Mouse (Mus musculus): ENCODE data around the gene Sypl. TPM values are rescaled to one million over a fixed set of nuclear protein-coding genes. Genes with fewer than 3 reads are reported as not detected.

Gene Sypl
- polyA plus RNA-seq (2017; shearing (Covaris generic)), result 10 to 100 TPM; 69.7 to 85.3 TPM

DNA sequence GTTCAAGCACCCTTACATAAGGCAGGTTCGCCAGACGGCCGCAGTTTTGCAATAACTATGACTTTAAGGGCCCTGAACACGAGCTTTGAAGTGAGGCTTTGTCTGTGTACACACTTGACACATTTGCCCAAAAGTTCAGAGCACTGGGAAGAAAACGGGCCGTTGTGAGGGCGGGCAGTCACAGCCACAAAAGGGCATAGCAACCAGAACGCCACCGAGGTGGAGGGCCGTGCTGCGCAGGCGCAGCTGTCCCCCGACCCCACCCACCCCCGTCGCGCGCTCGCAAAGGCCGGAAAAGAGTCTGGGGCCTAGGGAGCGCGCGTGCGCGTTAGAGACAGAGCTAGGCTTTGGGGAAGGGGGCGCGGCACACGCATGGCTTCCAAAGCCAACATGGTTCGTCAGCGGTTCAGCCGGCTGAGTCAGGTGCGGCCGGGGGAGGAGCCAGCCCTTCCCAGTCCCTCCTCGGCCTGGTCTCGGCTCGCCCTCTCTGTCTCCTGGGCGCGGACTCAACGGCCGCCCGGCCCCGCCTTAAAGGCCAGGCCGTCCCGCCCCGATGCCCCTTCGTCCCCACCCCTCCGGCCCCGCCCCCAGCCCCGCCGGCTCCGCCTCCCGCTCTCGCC, at the start of gene Sypl:
TSS of gene Sypl (plus strand) at position 296 of the 620 bp plus-strand sequence.
- ATAC-seq, result peak; percentile 68

DNA sequence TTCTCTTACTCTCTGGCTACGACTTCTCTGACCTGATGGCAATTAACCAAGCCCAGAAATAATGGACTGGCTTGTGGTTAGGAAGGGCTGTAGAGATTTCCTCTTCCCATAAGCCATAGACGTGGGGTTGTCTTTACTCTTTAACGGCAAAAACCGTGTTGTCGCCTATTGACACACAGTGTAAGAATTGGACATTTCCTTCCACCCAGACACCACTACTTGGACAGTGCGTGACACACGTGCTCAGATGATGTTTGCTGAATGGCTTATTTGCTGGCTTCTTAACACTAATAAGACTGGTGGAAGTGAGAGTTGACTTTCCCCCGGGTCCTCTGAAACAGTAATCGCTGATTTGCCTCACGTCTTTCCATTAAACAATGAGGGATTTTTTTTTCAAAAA, 44.0 kb upstream of the Sypl start:
- ATAC-seq, result no peak

DNA sequence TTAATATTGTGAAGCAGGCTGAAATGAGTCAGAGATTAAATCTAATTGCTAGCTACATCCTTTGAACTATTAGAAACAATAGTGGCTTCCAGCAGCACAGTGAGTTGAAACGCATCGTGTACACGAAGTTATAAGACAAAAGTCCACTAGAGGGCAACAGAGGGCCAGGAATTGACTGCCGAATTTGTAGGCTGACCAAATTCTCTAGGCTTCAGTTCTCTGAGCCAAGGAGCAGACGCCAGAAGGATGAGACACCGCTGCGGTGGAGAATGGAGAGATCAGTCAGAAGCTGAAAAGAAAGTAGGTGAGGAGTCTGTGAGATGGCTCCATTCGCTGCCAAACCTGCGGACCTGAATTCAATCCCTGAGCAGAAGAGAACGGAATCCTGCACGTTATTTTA, 43.6 kb upstream of the Sypl start:
- ATAC-seq, result peak; percentile 87

DNA sequence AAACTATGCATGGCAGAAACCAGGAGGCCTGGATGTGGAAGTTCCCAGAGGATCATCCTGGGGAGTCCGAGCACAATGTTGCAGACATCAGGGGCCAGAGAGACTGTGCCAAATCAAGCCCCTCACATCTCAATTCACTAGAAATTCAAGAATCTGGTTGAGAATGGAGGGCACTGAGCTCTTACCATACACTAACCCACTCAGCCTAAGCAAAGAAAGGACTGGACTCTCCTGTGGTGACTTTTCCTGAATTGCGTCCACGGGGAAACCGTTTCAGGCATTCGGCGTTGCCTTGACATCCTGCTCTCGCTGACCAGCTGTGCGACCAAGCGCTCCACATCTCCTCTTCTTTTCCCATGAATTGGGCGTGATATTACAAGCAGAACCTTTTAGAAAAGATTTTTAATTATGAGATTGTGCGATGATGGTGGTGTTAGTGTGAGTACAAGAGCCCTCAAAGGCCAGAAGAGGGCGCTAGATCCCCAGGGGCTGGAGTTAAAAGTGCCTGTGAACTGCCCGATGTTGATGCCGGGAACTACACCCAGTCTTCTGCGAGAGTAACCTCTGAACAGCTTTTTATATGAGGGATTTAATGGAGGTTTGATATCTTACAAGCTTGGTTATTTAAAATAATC, 43.0 kb upstream of the Sypl start:
- peak; percentile 53 for ATAC-seq

DNA sequence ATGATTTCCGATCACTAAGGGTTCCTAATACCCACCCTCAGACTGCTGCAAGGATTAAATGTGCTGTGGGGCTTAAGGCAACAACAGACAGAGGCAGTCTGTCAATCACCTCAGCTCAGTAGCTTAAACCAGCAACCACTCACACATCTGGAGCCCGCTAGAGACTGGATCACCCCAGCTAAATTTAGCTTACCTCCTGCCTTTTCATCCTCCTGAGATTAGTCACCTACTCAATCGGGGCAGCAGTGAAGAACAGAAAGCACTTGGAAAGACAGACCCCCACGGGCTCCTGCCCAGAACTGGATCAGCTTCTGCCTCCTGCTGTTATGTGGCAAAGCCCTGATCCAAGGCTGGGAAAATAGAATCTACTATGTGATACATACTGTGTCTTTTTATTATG, 42.1 kb upstream of the Sypl start:
- no peak for ATAC-seq

DNA sequence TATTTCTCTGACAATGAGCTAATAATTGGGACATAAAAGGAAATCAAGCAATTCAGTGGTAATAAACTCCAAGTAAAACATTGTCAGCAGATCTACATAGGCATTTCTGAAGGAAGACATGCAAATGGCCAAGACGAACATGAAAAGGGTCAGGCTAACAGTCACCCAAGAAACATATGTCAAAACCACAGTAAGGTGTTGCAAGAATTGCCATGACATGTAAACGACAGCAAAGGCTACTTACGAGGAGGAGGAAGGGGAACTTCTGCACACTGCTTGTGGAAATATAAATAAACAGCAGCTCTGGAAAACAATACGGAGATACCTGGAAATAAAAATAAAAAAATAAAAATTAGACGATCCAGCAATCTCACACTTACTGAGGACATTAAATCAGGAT, 40.9 kb upstream of the Sypl start:
- no peak for ATAC-seq

DNA sequence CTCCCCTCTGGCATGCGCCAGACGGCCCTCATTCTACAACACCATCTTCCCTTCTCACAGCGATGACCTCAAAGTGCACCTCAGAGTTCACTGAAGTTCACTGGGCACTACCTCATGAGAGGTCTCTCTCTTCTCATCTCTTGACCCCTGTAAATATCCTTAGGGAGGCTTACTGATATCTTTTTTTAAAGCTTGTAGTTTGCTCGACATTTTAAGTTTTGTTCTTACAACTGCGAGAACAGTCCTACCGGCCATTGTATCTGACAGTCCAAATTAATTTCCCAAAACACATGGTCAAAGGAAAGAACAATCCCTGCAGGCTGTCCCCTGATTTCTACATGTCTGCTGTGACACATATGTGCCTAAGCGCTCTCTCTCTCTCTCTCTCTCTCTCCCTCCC, 35.0 kb upstream of the Sypl start:
- no peak for ATAC-seq

DNA sequence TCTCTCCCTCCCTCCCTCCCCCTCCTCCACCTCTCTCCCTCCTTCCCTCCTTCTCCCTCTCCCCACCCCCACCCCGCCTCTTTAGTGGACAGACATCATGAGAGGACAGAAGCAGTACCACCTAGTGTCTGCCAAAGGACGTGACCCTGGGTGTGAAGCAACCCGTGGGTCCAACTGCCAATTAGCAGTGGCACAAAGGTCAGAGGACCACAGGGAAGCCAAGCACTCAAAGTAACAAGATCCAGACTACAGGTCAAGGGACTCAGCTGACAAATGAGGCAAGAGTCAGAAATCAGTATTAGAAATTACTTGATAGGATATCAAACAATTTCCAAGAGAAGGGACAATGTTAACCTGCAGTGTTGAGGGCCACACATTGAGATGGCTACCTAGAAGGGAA, 34.6 kb upstream of the Sypl start:
- ATAC-seq, result no peak

DNA sequence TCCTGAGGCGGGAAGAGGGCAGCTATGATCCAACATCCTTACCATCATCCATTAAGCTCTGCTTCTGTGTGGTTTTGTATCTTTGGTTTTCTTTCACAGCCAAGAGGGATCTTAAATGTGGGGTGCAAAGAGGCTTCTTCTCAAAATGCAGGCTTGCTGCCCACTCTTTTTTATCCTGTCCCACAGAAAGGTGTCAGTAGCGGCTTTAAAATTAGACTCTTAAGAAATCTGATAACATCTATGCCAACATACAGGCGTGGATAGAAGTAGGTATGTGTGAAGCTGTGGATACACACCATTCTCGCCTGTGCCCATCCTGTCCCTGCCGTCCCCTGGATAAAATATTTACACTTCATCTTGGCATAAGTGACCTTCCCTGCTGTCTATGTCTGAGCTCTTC, 34.2 kb upstream of the Sypl start:
- ATAC-seq, result no peak

DNA sequence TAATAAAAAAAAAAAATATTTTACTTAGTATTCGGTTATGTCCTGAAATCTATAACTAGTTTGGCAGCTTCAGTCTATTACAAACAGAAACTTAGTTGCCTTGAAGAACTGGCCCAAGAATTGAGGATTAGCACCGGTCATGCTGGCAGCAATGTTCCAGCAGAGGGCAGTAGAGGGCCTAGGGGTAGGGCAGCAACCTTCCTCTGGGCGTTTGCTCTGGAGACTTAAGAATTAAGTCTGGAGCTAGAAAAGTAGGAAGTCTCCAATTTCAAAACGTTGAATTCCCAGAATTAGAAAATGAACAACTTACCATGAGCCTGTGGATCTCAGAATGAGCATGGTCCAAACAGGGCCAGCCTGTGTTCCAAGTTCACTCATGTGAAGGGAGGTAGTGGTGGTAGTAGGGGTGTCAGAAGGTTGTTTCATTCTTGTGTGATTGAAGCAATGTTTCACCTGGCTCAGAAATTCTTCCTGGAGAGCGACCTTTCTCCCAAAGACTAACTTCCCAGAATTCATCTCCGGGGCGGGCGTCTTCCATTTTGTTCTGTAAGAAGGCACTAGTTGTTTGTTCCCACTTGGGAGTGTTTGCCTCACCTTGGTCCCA, 33.4 kb upstream of the Sypl start:
- ATAC-seq, result peak; percentile 87

DNA sequence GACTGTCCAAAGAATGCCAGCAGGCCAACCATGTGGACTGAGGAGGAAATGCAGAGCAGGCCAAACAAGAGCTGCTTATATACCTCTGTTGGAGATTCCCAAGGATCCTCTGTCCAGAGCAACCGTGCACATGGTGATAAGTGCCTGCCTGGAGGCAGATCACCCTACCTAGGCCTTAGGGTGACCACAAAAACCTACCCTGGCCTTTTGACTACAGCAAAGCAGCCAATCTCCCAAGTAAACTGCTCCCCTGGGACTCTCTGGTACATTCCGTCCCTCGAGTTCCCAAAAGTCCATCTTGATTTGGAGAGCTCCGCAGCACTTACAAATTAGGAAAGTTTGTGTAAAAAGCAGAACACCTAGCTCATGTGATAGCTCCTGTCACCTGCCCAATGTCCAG, 32.6 kb upstream of the Sypl start:
- ATAC-seq, result no peak

DNA sequence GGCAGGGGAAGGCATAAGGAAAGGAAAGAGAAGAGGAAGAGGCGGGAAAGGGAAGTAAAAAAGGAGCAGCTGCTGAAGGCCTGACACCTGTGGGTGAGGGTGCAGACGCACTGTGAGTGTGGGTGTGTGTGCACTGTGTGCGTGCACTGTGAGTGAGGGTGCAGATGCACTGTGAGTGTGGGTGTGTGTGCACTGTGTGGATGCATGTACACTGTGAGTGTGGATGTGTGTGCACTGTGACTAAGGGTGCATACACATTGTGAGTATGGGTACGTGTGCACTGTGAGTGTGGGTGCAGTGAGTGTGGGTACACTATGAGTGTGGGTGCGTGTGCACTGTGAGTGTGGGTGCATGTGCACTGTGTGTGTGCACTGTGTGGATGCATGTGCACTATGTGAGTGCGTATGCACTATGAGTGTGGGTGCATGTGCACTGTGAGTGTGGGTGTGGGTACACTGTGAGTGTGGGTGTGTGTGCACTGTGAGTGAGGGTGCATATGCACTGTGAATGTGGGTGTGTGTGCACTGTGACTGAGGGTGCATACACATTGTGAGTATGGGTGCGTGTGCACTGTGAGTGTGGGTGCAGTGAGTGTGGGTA, 32.1 kb upstream of the Sypl start:
- no peak for ATAC-seq

DNA sequence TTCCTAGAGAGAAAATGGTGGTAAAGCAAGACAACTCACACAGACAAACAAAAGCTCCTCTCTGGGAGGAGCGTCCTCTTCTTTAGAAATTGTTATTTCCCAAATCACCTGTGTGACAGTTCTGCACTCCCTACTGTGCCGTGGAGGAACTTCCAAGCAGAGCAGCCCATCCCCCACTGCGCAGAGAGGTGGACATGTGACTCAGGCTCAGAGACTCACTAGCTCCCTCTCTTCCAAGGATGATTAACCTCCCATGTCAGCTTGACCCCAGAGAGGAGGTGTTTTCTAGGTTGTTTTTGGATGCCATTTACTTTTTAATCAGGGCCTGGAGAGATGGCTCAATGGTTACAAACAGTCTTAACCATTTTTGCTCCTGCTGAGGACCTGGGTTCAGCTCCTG, 29.4 kb upstream of the Sypl start:
- no peak for ATAC-seq

DNA sequence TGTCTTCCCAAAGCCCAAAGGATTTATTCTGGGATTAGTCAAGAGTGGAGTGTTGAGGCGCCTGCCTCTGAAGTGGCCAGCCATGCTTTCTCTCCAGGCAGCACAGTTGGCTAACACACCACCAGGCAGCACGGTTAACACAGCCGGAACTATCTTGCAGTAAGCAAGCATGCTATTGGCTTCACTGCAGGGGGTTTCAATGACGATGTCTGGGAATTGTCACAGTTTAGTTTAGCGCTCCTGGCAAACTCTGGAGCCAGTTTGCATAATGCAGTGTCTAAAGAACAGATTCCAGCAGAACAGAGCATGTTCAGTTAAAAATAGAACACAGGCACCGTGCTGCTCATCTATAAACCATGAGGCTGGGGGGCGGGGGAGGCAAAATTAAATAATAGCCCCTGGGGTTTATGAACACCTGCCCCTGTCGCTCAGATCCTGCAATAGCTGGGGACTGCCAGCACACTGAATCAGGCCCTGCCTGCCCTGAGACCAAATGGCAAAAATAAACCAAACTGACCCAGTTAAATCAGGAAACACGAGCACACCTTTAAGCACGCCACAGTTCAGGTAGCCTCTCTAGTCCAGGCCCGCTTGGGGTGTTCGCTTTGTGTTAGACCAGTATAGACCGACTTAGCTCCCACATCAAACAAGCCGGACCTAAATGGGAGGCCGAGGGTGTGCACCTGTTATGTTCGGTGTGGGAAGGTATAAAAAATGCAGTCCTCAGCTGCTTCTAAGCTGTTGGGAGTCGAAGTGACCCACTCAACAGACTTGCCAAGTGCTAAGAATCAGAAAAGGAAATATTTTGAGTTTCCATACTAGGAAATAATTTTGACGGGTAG, 27.1 kb upstream of the Sypl start:
- ATAC-seq, result no peak

DNA sequence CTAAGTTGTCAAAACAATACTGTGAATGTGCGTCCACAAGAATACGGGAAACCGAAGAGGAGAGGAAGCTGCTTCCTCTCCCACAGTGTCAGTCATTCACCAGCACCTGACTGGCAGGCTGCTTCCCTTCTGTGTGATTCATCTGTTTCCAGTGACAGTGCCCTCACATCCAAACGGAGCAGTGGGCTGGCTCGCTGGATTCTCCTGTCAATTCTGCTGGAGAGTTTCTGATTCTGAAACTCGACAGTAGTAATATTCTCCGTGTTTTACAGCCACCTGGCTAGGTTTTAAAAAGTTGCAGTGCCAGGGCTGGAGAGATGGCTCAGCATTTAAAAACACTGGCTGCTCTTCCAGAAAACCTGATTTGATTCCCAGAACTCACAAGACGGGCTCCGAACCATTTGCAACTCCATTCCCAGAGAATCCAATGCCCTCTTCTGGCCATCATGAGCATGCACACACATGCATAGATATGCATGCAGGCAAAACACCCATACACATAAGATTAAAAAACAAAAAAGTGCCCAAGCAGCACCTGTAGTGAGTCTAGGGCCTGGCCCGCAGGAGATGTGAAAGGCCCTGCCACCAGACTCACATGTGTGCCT, 26.4 kb upstream of the Sypl start:
- ATAC-seq, result no peak

DNA sequence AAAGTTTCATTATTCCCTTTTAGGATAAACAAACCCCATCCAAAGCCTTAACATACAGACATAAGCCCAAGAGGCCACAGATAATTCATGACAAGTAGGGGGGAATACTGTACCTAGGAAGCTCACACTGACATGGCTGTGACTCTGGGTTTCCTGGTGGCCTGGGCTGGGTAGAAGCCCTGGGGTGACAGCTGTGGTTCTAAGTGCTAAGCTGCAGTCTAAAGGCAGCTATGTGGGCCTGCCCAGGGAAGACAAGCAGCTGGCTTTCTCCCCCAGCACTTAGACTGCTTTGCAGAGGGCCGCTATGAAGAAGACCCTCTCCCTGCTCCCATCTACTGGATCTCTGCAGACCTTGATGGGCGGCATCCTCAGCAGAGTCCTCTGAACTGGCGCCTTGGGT, 25.5 kb upstream of the Sypl start:
- no peak for ATAC-seq

DNA sequence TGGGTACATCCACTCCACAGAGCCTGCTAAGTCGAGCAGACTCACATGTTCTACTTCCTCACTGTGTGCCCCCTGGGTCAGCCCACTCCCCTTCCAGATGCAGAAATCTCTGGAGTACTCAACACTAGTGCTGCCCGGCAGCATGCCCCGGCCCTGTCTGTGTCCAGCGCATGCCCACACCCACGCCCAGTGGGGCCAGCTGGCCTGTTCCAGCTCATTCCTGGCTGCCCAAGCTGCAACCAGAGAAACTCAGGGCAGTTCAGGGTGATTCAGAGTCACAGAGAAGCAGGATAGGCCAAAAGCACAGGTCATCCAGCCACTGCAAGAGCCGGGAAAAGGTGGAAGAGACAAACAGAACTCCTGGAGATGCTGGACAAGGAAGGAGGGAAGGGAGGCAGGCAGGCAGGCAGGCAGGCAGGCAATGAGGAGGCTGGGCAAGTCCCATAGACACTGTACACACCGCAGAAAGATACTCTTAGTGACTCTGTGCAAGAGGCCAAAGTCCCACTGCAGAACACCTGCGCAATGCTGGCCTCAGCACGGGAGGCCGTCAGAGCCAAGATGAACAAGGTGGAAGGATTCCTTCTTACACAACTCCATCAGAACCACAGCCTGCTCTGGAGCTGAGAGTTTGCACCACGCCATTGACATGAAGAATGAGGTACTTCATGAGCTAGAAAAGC, 23.7 kb upstream of the Sypl start:
- no peak for ATAC-seq

DNA sequence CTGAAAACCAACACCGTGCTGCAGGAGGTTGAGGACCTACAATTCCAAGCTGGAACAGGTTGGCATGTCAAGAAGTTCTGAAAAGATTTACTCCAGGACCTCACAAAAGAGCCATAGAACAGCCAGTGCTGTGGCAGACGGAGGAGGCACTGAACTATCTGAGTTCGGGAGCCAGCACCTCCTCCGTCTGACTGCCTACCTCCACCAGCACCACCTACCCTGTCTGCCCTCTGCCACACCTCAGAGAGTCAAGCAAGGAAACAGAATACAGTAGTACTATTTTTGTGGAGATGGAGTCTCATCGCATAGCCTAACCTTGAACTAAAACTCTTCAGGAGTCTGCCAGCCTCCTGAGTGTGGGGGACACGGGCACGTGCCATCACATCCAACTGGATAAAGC, 23.1 kb upstream of the Sypl start:
- ATAC-seq, result no peak

DNA sequence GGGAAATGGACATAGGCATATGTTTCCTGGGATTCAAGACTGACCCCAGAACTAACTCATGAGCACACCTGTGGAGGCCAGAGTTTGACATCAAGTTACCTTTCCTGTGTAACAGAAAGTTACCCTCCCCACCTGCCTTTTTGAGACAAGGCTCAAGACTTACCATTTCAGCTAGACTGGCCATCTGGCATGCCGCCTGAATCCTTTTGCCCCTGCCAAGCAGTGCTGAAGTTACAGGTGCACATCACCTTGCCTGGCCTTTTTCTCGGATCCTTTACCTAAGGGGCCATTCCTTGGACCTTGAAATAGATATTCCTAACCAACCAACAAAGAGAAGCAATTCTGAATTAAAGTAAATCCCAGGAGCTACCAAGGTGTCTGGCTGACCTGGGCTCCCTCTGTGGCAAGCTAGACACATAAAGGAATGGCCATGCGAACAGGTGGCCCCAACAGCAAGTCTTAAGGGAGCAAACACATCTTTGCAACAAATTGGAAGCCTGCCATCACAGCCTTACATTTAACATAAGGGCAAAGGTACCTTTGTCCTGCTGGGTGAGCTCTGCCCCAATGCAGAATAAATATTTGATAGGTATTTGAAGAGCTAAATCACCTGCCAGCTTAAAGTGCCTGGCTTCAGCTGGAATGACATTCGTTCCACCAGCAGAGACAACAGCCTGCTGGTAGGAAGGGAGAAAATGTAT, 17.3 kb upstream of the Sypl start:
- no peak for ATAC-seq

DNA sequence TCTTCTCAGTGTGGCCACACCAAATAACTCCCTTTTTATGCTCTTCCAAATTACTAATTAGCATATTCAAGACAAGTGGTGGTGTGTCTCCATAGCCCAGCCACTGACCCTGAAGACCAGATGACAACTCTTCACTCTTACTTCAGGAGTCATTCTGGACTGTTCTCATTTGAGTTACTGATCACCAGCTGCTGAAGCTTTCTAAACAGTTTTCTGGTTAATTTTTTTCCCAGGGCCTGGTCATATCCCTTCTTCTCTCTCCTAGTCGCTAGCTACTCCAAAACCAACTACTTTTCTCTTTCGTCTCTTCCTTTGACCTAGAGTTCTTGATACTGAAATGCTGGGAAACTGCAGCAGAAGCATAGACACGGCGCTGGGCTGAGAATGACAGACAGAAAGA, 12.6 kb upstream of the Sypl start:
- ATAC-seq, result no peak

DNA sequence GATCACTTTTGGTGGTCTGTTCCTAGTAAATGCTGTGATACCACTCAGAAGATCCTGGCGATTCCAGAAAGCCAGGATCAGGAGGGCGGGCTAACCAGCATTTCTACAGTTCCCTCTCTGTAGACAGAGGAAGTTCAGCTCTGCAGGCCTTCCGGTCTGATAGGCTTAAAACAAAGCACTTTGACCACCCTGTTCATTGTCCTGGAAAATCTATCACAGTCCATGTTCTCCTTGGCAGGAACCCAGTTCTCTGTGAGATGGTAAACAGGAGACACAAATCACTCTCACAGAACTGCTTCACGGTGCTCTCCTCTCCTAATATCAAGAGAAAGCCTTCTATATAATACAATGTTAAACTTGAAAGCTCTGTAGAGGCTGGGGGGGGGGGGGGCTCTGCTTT, 10.3 kb upstream of the Sypl start:
- ATAC-seq, result no peak

Measured in CD4-positive, CD25-positive, alpha-beta regulatory T cell, adult 4 months (primary cell).